Mouse (Mus musculus) adrenal gland, adult 18-20 months (tissue): ENCODE results near the gene Gli1. TPM values are rescaled to one million over a fixed set of nuclear protein-coding genes. Genes with fewer than 3 reads are reported as not detected.

Experiments
- DNase-seq, 2 experiments: peaks; one replicate each; pipeline ENCODE4 v3.0.0; 2021 to 2022; ENCODE audit warnings: low spot score in 2 of 2
- total RNA-seq, 2 experiments: library from RNA; stranded (reverse); gene quantifications; 1 replicate in 1 of 2; 2 replicates in 1 of 2; pipeline ENCODE4 v1.2.3; 2021

The Gli1 gene
- total RNA-seq, 2 experiments from 2014 or later, result 3.3 to 4.1 TPM

GRCm38 (mm10) chr10:127348957-127349356 is 7.2 kb upstream of the Gli1 start:
- DNase-seq, result no peak

GRCm38 (mm10) chr10:127346173-127346572 is 4.4 kb upstream of the Gli1 start:
- DNase-seq, result no peak

GRCm38 (mm10) chr10:127343029-127343428 is 1.3 kb upstream of the Gli1 start:
- no peak for DNase-seq

GRCm38 (mm10) chr10:127341360-127341690 is 449 bp downstream of the Gli1 start:
- DNase-seq, result no peak

GRCm38 (mm10) chr10:127340577-127341359 is 1.0 kb downstream of the Gli1 start:
- no peak for DNase-seq

GRCm38 (mm10) chr10:127339683-127340576 is 1.8 kb downstream of the Gli1 start:
- peak in 1 of 2 experiments; percentile 24 for DNase-seq

- peak; percentile 76 to 80 for DNase-seq
Observed at GRCm38 (mm10) chr10:127338930-127339682, 2.7 kb downstream of the Gli1 start.

GRCm38 (mm10) chr10:127337536-127338099 is 4.2 kb downstream of the Gli1 start:
- no peak for DNase-seq

GRCm38 (mm10) chr10:127336952-127337351 is 4.8 kb downstream of the Gli1 start:
- no peak for DNase-seq

- DNase-seq, result no peak
Observed at GRCm38 (mm10) chr10:127335271-127335670, 6.5 kb downstream of the Gli1 start.

- DNase-seq, result no peak
Observed at GRCm38 (mm10) chr10:127333152-127333551, 8.6 kb downstream of the Gli1 start.

GRCm38 (mm10) chr10:127332211-127332874 is 9.4 kb downstream of the Gli1 start:
- DNase-seq, result no peak

GRCm38 (mm10) chr10:127330212-127330611 is 11.6 kb downstream of the Gli1 start:
- DNase-seq, result no peak

GRCm38 (mm10) chr10:127327461-127328145 is 14.2 kb downstream of the Gli1 start:
- no peak for DNase-seq

- peak in 1 of 2 experiments; percentile 29 for DNase-seq
Observed at GRCm38 (mm10) chr10:127326828-127327227, 14.9 kb downstream of the Gli1 start.

- DNase-seq, result peak in 1 of 2 experiments; percentile 23
Observed at GRCm38 (mm10) chr10:127326017-127326801, 15.6 kb downstream of the Gli1 start.

GRCm38 (mm10) chr10:127325454-127326016 is 16.2 kb downstream of the Gli1 start:
- DNase-seq, result no peak

- no peak for DNase-seq
Observed at GRCm38 (mm10) chr10:127324495-127324894, 17.3 kb downstream of the Gli1 start.
